Mouse (Mus musculus): Measurements from ENCODE around the gene Sorbs2.

- TF ChIP-seq ZNF384 (IDR thresholded peaks at IDR 0.05; ENCODE audit: low read depth, low read length): no peak
- TF ChIP-seq ZC3H11A (IDR thresholded peaks at IDR 0.05; ENCODE audit: borderline replicate concordance, low read depth, low read length): no peak
- no peak for TF ChIP-seq HCFC1 (IDR thresholded peaks at IDR 0.05; ENCODE audit: borderline replicate concordance, insufficient read depth, low read length)
- no peak for TF ChIP-seq CHD2 (IDR thresholded peaks at IDR 0.05; ENCODE audit: low read depth, low read length)
These were observed 326.3 kb downstream of the Sorbs2 start for GRCm38 (mm10) chr8:45833896-45834295.

Data from ES-E14 (cell line).